ENCODE assay signal across 9 mouse cellular contexts in genomic region chr5:88399849-88400248, GRCm38 (mm10). TPM values are rescaled to one million over a fixed set of nuclear protein-coding genes. Genes with fewer than 3 reads are reported as not detected.
DNase-seq lines count a peak whose midpoint lies in the region; ATAC-seq and TF ChIP-seq lines count a peak whose summit lies in the region.
"Had no signal": no experiment of that assay in that cellular context is flagged by ENCODE, and none has a peak within 500 bp of the region (broad histone marks: within the 10 kb centered on the region; RNA-seq: fewer than 3 reads in every experiment).

No protein-coding gene starts in this region.

- H3K4me2 ChIP-seq in heart, postnatal 0 days (ENCODE audit: low read depth, low read length), result no peak overlapping the region

- H3K27ac ChIP-seq in heart, postnatal 0 days (ENCODE audit: low read depth), result no peak overlapping the region
- H3K27ac ChIP-seq: macrophage had no signal

- no peak overlapping the region for H3K9ac ChIP-seq in heart, postnatal 0 days (replicated peaks; ENCODE audit: low read depth, low read length)

- no peaks in the 10 kb centered on the region for H3K4me1 ChIP-seq in heart, postnatal 0 days (ENCODE audit: control insufficient read depth, insufficient read depth)

- peak; percentile 44 for DNase-seq in MN1 (ENCODE audit: low spot score)
- DNase-seq in adrenal gland, postnatal 36 days, result peak; percentile 78 to 83
- peak; percentile 67 for DNase-seq in embryo, embryonic 9.5 days (ENCODE audit: extremely low spot score)
- peak; percentile 11 for DNase-seq in heart, postnatal 0 days (ENCODE audit: low spot score)
- peak; percentile 72 to 95 for DNase-seq in layer of hippocampus, postnatal 25 days (ENCODE audit: extremely low spot score in 1 of 2, low spot score in 1 of 2)
- DNase-seq in spleen, postnatal 10 days (ENCODE audit: low spot score in 2 of 2), result peak; percentile 16 to 77

- no peak overlapping the region for H3K4me3 ChIP-seq in heart, postnatal 0 days (ENCODE audit: low read depth, low read length)

- ATAC-seq in heart, postnatal 0 days (ENCODE audit: insufficient read depth, low read depth), result no peak
- peak; percentile 82 for ATAC-seq in megakaryocyte, adult 5-6 weeks (ENCODE audit: poor library complexity, severe bottlenecking)
- no peak for ATAC-seq in erythroblast, adult 5-6 weeks (replicated peaks; ENCODE audit: low FRiP score, poor library complexity, severe bottlenecking)

- no peaks in the 10 kb centered on the region for H3K9me3 ChIP-seq in heart, postnatal 0 days (replicated peaks; ENCODE audit: control insufficient read depth, low read length)

- H3K27me3 ChIP-seq in heart, postnatal 0 days (ENCODE audit: control insufficient read depth, insufficient read depth, low read length), result no peaks in the 10 kb centered on the region

- no peak for TF ChIP-seq EP300 in heart, postnatal 0 days (IDR thresholded peaks at IDR 0.05; ENCODE audit: low read depth)

- TF ChIP-seq CTCF in heart, postnatal 0 days (IDR thresholded peaks at IDR 0.05; ENCODE audit: low read depth), result peak; percentile 60

- 3% methylated on average over 6 of the region's 6 CpGs for WGBS in heart, postnatal 0 days

- no peaks in the 10 kb centered on the region for H3K36me3 ChIP-seq in heart, postnatal 0 days (replicated peaks; ENCODE audit: control insufficient read depth, insufficient read depth, low read length)

RNA-seq across cellular contexts. Expression of gene Amtn, which starts 23.9 kb away (rescaled TPM):
- total RNA-seq in adrenal gland, postnatal 36 days (2021), result not detected
- not detected in 2 replicates for total RNA-seq in heart, postnatal 0 days (2014; rRNA removed; ENCODE audit: low replicate concordance)
- polyA plus RNA-seq in heart, postnatal 0 days (2015; fragmentation: Nextera tagmentation; extraction: Ambion mirVana), result not detected in 2 replicates
- not detected for total RNA-seq in layer of hippocampus, postnatal 25 days (2021)
- not detected in 2 replicates for total RNA-seq in megakaryocyte, adult 5-6 weeks (2015)
- total RNA-seq in megakaryocyte, adult 5-6 weeks (2017), result not detected in 2 replicates
- total RNA-seq in erythroblast, adult 5-6 weeks (2015; ENCODE audit: low replicate concordance), result not detected in 2 replicates
- total RNA-seq in erythroblast, adult 5-6 weeks (2017; ENCODE audit: low replicate concordance), result not detected in 2 replicates
- polyA plus RNA-seq: macrophage had no signal

RNA-seq across cellular contexts. Expression of gene Ambn, which starts 55.9 kb away (rescaled TPM):
- not detected for total RNA-seq in adrenal gland, postnatal 36 days (2021)
- total RNA-seq in heart, postnatal 0 days (2014; rRNA removed; ENCODE audit: low replicate concordance), result not detected in 2 replicates
- polyA plus RNA-seq in heart, postnatal 0 days (2015; fragmentation: Nextera tagmentation; extraction: Ambion mirVana), result not detected in 2 replicates
- total RNA-seq in layer of hippocampus, postnatal 25 days (2021), result not detected
- total RNA-seq in megakaryocyte, adult 5-6 weeks (2015), result not detected in 2 replicates
- not detected in 2 replicates for total RNA-seq in megakaryocyte, adult 5-6 weeks (2017)
- total RNA-seq in erythroblast, adult 5-6 weeks (2015; ENCODE audit: low replicate concordance), result not detected in 2 replicates
- total RNA-seq in erythroblast, adult 5-6 weeks (2017; ENCODE audit: low replicate concordance), result not detected in 2 replicates
- polyA plus RNA-seq: macrophage had no signal

Comparison
In these comparisons a context has a peak if more than half of its experiments do, and no peak if none do; other contexts are left out.
1. DNase-seq: peak in every context shown above with its lines; median percentile 84 in layer of hippocampus, postnatal 25 days; 80 in adrenal gland, postnatal 36 days; 67 in embryo, embryonic 9.5 days; 46 in spleen, postnatal 10 days; 44 in MN1; 11 in heart, postnatal 0 days.